Mouse (Mus musculus): ENCODE results near the gene Nudt7.

- no peak for TF ChIP-seq POLR2A (IDR thresholded peaks at IDR 0.05; ENCODE audit: control insufficient read depth, low read depth, low read length)
- TF ChIP-seq CTCF (IDR thresholded peaks at IDR 0.05; ENCODE audit: control insufficient read depth, insufficient read depth, insufficient replicate concordance, low read depth, low read length) = no peak
Measured at GRCm38 (mm10) chr8:114123611-114124010, 9.7 kb upstream of the Nudt7 start.
